Mouse (Mus musculus): ENCODE data around the gene Snrnp25. TPM values are rescaled to one million over a fixed set of nuclear protein-coding genes. Genes with fewer than 3 reads are reported as not detected.

Gene Snrnp25
- polyA plus RNA-seq, 1 experiment from 2014 or later, result 34.5 TPM

- WGBS, result 42% methylated on average over 24 of the region's 25 CpGs
- no peak overlapping the region for H3K27ac ChIP-seq
- H3K36me3 ChIP-seq, result no peaks in the 10 kb centered on the region
- no peaks in the 10 kb centered on the region for H3K27me3 ChIP-seq
- no peak overlapping the region for H3K4me2 ChIP-seq
- H3K9me3 ChIP-seq (replicated peaks), result no peaks in the 10 kb centered on the region
- ATAC-seq (replicated peaks; ENCODE audit: insufficient number of reproducible peaks, insufficient read depth, low FRiP score, low read depth), result no peak
- no peak overlapping the region for H3K4me3 ChIP-seq
- H3K9ac ChIP-seq, result no peak overlapping the region
- H3K4me1 ChIP-seq (replicated peaks), result no peaks in the 10 kb centered on the region
These were observed 23.0 kb upstream of the Snrnp25 start for GRCm38 (mm10) chr11:32181973-32182868.

- Histone ChIP-seq H3K36me3 (no peaks in the 10 kb centered on the region), H3K9ac (no peak overlapping the region), H3K4me2 (no peak overlapping the region), H3K9me3 (replicated peaks) (no peaks in the 10 kb centered on the region), H3K27ac (no peak overlapping the region), H3K4me3 (no peak overlapping the region), H3K4me1 (replicated peaks) (no peaks in the 10 kb centered on the region), H3K27me3 (no peaks in the 10 kb centered on the region)
- no peak for ATAC-seq (replicated peaks; ENCODE audit: insufficient number of reproducible peaks, insufficient read depth, low FRiP score, low read depth)
- WGBS, result 84% methylated on average over 8 of the region's 8 CpGs
These were observed 20.7 kb upstream of the Snrnp25 start for GRCm38 (mm10) chr11:32184469-32184868.

GRCm38 (mm10) chr11:32186031-32186430 lies 19.2 kb upstream of the Snrnp25 start:
- no peak overlapping the region for H3K4me2 ChIP-seq
- no peak overlapping the region for H3K4me3 ChIP-seq
- H3K4me1 ChIP-seq (replicated peaks), result peaks cover 14% of the 10 kb centered on the region; the same call in 1 of the 2 replicates
- no peaks in the 10 kb centered on the region for H3K9me3 ChIP-seq (replicated peaks)
- H3K27ac ChIP-seq, result no peak overlapping the region
- WGBS, result 67% methylated on average over 3 of the region's 3 CpGs
- no peak overlapping the region for H3K9ac ChIP-seq
- ATAC-seq (replicated peaks; ENCODE audit: insufficient number of reproducible peaks, insufficient read depth, low FRiP score, low read depth), result no peak
- H3K27me3 ChIP-seq, result no peaks in the 10 kb centered on the region
- H3K36me3 ChIP-seq, result no peaks in the 10 kb centered on the region

- no peak for ATAC-seq (replicated peaks; ENCODE audit: insufficient number of reproducible peaks, insufficient read depth, low FRiP score, low read depth)
- H3K36me3 ChIP-seq, result no peaks in the 10 kb centered on the region
These were observed 18.0 kb upstream of the Snrnp25 start for GRCm38 (mm10) chr11:32187256-32187655.

GRCm38 (mm10) chr11:32188881-32189280 lies 16.3 kb upstream of the Snrnp25 start:
- Histone ChIP-seq H3K9me3 (replicated peaks) (no peaks in the 10 kb centered on the region), H3K9ac (no peak overlapping the region)
- 80% methylated on average over 12 of the region's 12 CpGs for WGBS

More at GRCm38 (mm10) chr11:32187256-32187655, 18.0 kb upstream of the Snrnp25 start:
- H3K27me3 ChIP-seq, result no peaks in the 10 kb centered on the region
- no peak overlapping the region for H3K4me2 ChIP-seq
- no peak overlapping the region for H3K4me3 ChIP-seq
- H3K9me3 ChIP-seq (replicated peaks), result no peaks in the 10 kb centered on the region
- no peak overlapping the region for H3K27ac ChIP-seq
- no peak overlapping the region for H3K9ac ChIP-seq
- peaks cover 22% of the 10 kb centered on the region; the same call in 1 of the 2 replicates for H3K4me1 ChIP-seq (replicated peaks)
- 89% methylated on average over 4 of the region's 4 CpGs for WGBS

GRCm38 (mm10) chr11:32189434-32189833 lies 15.8 kb upstream of the Snrnp25 start:
- Histone ChIP-seq H3K27me3 (no peaks in the 10 kb centered on the region), H3K4me2 (no peak overlapping the region), H3K9me3 (replicated peaks) (no peaks in the 10 kb centered on the region), H3K36me3 (no peaks in the 10 kb centered on the region), H3K27ac (no peak overlapping the region), H3K4me3 (no peak overlapping the region), H3K9ac (no peak overlapping the region), H3K4me1 (replicated peaks) (peaks cover 22% of the 10 kb centered on the region; the same call in 1 of the 2 replicates)
- WGBS, result 79% methylated on average over 5 of the region's 5 CpGs
- no peak for ATAC-seq (replicated peaks; ENCODE audit: insufficient number of reproducible peaks, insufficient read depth, low FRiP score, low read depth)

More at GRCm38 (mm10) chr11:32188881-32189280, 16.3 kb upstream of the Snrnp25 start:
- Histone ChIP-seq H3K4me1 (replicated peaks) (peaks cover 22% of the 10 kb centered on the region; the same call in 1 of the 2 replicates), H3K27me3 (no peaks in the 10 kb centered on the region), H3K4me2 (no peak overlapping the region), H3K36me3 (no peaks in the 10 kb centered on the region), H3K27ac (no peak overlapping the region), H3K4me3 (no peak overlapping the region)
- no peak for ATAC-seq (replicated peaks; ENCODE audit: insufficient number of reproducible peaks, insufficient read depth, low FRiP score, low read depth)

GRCm38 (mm10) chr11:32190119-32190518 lies 15.1 kb upstream of the Snrnp25 start:
- Histone ChIP-seq H3K27me3 (0 out of 2 replicates have a peak, but pooled peaks cover 3% of the 10 kb centered on the region), H3K4me1 (replicated peaks) (peaks cover 22% of the 10 kb centered on the region; the same call in 1 of the 2 replicates), H3K9ac (no peak overlapping the region), H3K4me3 (no peak overlapping the region), H3K27ac (no peak overlapping the region), H3K36me3 (no peaks in the 10 kb centered on the region), H3K4me2 (no peak overlapping the region), H3K9me3 (replicated peaks) (no peaks in the 10 kb centered on the region)
- ATAC-seq (replicated peaks; ENCODE audit: insufficient number of reproducible peaks, insufficient read depth, low FRiP score, low read depth), result no peak
- 82% methylated on average over 9 of the region's 9 CpGs for whole genome bisulfite sequencing

GRCm38 (mm10) chr11:32190603-32191110 lies 14.6 kb upstream of the Snrnp25 start:
- H3K27ac ChIP-seq, result no peak overlapping the region
- no peak overlapping the region for H3K4me2 ChIP-seq
- H3K36me3 ChIP-seq, result no peaks in the 10 kb centered on the region
- no peak overlapping the region for H3K9ac ChIP-seq
- ATAC-seq (replicated peaks; ENCODE audit: insufficient number of reproducible peaks, insufficient read depth, low FRiP score, low read depth), result no peak
- 67% methylated on average over 13 of the region's 13 CpGs for WGBS
- peaks cover 22% of the 10 kb centered on the region; the same call in 1 of the 2 replicates for H3K4me1 ChIP-seq (replicated peaks)
- 0 out of 2 replicates have a peak, but pooled peaks cover 4% of the 10 kb centered on the region for H3K27me3 ChIP-seq
- H3K9me3 ChIP-seq (replicated peaks), result no peaks in the 10 kb centered on the region
- no peak overlapping the region for H3K4me3 ChIP-seq

- Histone ChIP-seq H3K36me3 (no peaks in the 10 kb centered on the region), H3K4me1 (replicated peaks) (peaks cover 22% of the 10 kb centered on the region; the same call in 1 of the 2 replicates), H3K27me3 (peaks cover 9% of the 10 kb centered on the region; the same call in 1 of the 2 replicates), H3K4me3 (no peak overlapping the region), H3K27ac (no peak overlapping the region), H3K4me2 (no peak overlapping the region), H3K9ac (no peak overlapping the region), H3K9me3 (replicated peaks) (no peaks in the 10 kb centered on the region)
- no peak for ATAC-seq (replicated peaks; ENCODE audit: insufficient number of reproducible peaks, insufficient read depth, low FRiP score, low read depth)
- WGBS, result 87% methylated on average over 10 of the region's 10 CpGs
These were observed 12.1 kb upstream of the Snrnp25 start for GRCm38 (mm10) chr11:32193156-32193555.

- H3K9ac ChIP-seq, result no peak overlapping the region
- no peak overlapping the region for H3K4me2 ChIP-seq
- no peaks in the 10 kb centered on the region for H3K36me3 ChIP-seq
- peaks cover 22% of the 10 kb centered on the region; the same call in 1 of the 2 replicates for H3K4me1 ChIP-seq (replicated peaks)
- no peak overlapping the region for H3K4me3 ChIP-seq
- H3K9me3 ChIP-seq (replicated peaks), result no peaks in the 10 kb centered on the region
- no peak overlapping the region for H3K27ac ChIP-seq
- H3K27me3 ChIP-seq, result peaks cover 9% of the 10 kb centered on the region; the same call in 1 of the 2 replicates
- WGBS, result 69% methylated on average over 10 of the region's 10 CpGs
- ATAC-seq (replicated peaks; ENCODE audit: insufficient number of reproducible peaks, insufficient read depth, low FRiP score, low read depth), result no peak
These were observed 11.1 kb upstream of the Snrnp25 start for GRCm38 (mm10) chr11:32194086-32194485.

- H3K9ac ChIP-seq, result no peak overlapping the region
- H3K9me3 ChIP-seq (replicated peaks), result no peaks in the 10 kb centered on the region
- H3K27me3 ChIP-seq, result peaks cover 9% of the 10 kb centered on the region; the same call in 1 of the 2 replicates
- ATAC-seq (replicated peaks; ENCODE audit: insufficient number of reproducible peaks, insufficient read depth, low FRiP score, low read depth), result no peak
- peaks cover 22% of the 10 kb centered on the region; the same call in 1 of the 2 replicates for H3K4me1 ChIP-seq (replicated peaks)
- WGBS, result 78% methylated on average over 5 of the region's 5 CpGs
- no peak overlapping the region for H3K27ac ChIP-seq
- H3K36me3 ChIP-seq, result no peaks in the 10 kb centered on the region
- H3K4me2 ChIP-seq, result no peak overlapping the region
- H3K4me3 ChIP-seq, result no peak overlapping the region
These were observed 10.6 kb upstream of the Snrnp25 start for GRCm38 (mm10) chr11:32194626-32195025.

All from heart, embryonic 15.5 days (tissue).